Mouse (Mus musculus) heart, postnatal 0 days (tissue): Measurements from ENCODE around the gene Gm20458.

Source experiments
- CTCF ChIP-seq: IDR thresholded peaks from 2 replicates; pipeline ENCODE4 v1.5.1; 2016; ENCODE audit warnings: antibody characterized with exemption, control low read depth, low read depth
- EP300 ChIP-seq: IDR thresholded peaks from 2 replicates; pipeline ENCODE4 v1.6.1; 2016; ENCODE audit warnings: antibody characterized with exemption, low read depth

DNA sequence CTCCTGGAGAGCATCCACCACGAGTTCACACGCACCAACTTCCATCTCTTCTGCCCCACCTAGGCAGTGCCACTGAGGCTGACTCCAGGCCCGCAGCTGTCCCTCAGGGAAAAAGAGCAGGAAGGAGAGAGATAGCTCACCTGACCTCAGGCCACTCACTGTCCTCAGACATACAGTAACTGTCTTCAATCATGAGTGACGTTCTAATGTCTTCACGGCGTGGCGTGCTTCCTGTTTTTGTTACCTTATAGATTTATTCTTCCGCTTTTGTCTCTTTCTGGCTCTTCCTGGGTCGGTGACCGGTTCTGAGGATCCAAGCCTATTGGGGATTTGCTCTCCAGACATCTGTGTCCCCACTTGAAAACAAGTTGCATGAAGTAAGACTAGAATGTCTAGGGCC is 46.2 kb upstream of the Gm20458 start:
- no peak for TF ChIP-seq CTCF
- TF ChIP-seq EP300 = no peak
